Mouse (Mus musculus) limb, embryonic 13.5 days (tissue): ENCODE results near the gene Txnrd3. TPM values are rescaled to one million over a fixed set of nuclear protein-coding genes. Genes with fewer than 3 reads are reported as not detected.
A peak's percentile ranks its signal among the peaks of the same experiment; 100 is the strongest.

Experiments
- ATAC-seq: fragments of 200-750 bp; cut with Nextera tagmentation; 2 replicates; pipeline ENCODE4 v1.8.0; 2017; ENCODE audit warnings: low read depth, moderate number of reproducible peaks, moderate TSS enrichment; ENCODE audit not compliant: low FRiP score
- H3K27ac ChIP-seq: fragments of 300-500 bp; sonication (generic); 2 replicates; pipeline ENCODE4 v1.5.1; 2015; ENCODE audit warnings: inconsistent platforms, mild to moderate bottlenecking, moderate library complexity
- H3K27me3 ChIP-seq: fragments of 300-500 bp; sonication (generic); 2 replicates; pipeline ENCODE4 v1.6.1; 2015; ENCODE audit warnings: mild to moderate bottlenecking, inconsistent platforms
- H3K36me3 ChIP-seq: fragments of 300-500 bp; sonication (generic); 2 replicates; pipeline ENCODE4 v1.6.1; 2015; ENCODE audit warnings: inconsistent platforms, mild to moderate bottlenecking, moderate library complexity
- H3K4me1 ChIP-seq: fragments of 300-500 bp; sonication (generic); 2 replicates; pipeline ENCODE4 v1.6.1; 2015; ENCODE audit warnings: inconsistent platforms
- H3K4me2 ChIP-seq: fragments of 300-500 bp; sonication (generic); replicated peaks from 2 replicates; pipeline ENCODE4 v1.6.1; 2015; ENCODE audit warnings: inconsistent platforms, mild to moderate bottlenecking, moderate library complexity
- H3K4me3 ChIP-seq: fragments of 300-500 bp; sonication (generic); 2 replicates; pipeline ENCODE4 v1.5.1; 2015; ENCODE audit warnings: moderate library complexity, mild to moderate bottlenecking, inconsistent platforms
- H3K9ac ChIP-seq: fragments of 300-500 bp; sonication (generic); 2 replicates; pipeline ENCODE4 v1.6.1; 2015; ENCODE audit warnings: mild to moderate bottlenecking, inconsistent platforms
- H3K9me3 ChIP-seq: fragments of 300-500 bp; sonication (generic); 2 replicates; pipeline ENCODE4 v1.6.1; 2016; ENCODE audit warnings: inconsistent platforms
- WGBS: fragments of 180-500 bp; shearing (Covaris S2); methylation state at CpG from one replicate; pipeline ENCODE4 v1.1.7; 2015; 5-methylcytosine and 5-hydroxymethylcytosine counted together
- polyA plus RNA-seq: library from polyadenylated mRNA; unstranded; fragments of >200 nt; fragmentation: Nextera tagmentation; extraction: Ambion mirVana; gene quantifications from 2 replicates; pipeline ENCODE4 v1.2.1, GENCODE M21; 2015

The Txnrd3 gene
- polyA plus RNA-seq: 8.1 and 9.5 TPM in 2 replicates

- under 1% methylated on average over 50 of the region's 51 CpGs for WGBS
- peak; percentile 88 for ATAC-seq
- no peaks in the 10 kb centered on the region for H3K36me3 ChIP-seq
- no peaks in the 10 kb centered on the region for H3K27me3 ChIP-seq
- peak within 1 kb of the TSS; percentile 80 for H3K27ac ChIP-seq
- H3K4me2 ChIP-seq: peak within 1 kb of the TSS; percentile 77
- H3K4me1 ChIP-seq: peaks cover 4% of the 10 kb centered on the region; the same call in 1 of the 2 replicates
- H3K4me3 ChIP-seq: peak within 1 kb of the TSS; percentile 72
- H3K9ac ChIP-seq: peak within 1 kb of the TSS; percentile 70
- no peaks in the 10 kb centered on the region for H3K9me3 ChIP-seq
These were observed at the start of gene Txnrd3 for GRCm38 (mm10) chr6:89643798-89644270. Gene Txnrd3 (plus strand): TSS chr6:89643988.

- Histone ChIP-seq H3K27ac (no peak within 1 kb of the TSS), H3K4me3 (peak within 1 kb of the TSS; percentile 77), H3K4me2 (peak within 1 kb of the TSS; percentile 74), H3K27me3 (no peaks in the 10 kb centered on the region), H3K9ac (peak within 1 kb of the TSS; percentile 72), H3K9me3 (0 out of 2 replicates have a peak, but pooled peaks cover 4% of the 10 kb centered on the region), H3K4me1 (peaks cover 5% of the 10 kb centered on the region; the same call in 1 of the 2 replicates), H3K36me3 (no peaks in the 10 kb centered on the region)
- WGBS: under 1% methylated on average over 56 of the region's 56 CpGs
- ATAC-seq: peak; percentile 100
These were observed 48.6 kb upstream of the Txnrd3 start, which contains the start of gene Chchd6 for GRCm38 (mm10) chr6:89595018-89595776. Gene Chchd6 (minus strand): TSS chr6:89595652.

- Histone ChIP-seq H3K4me2 (peak overlapping the region; percentile 74), H3K9me3 (0 out of 2 replicates have a peak, but pooled peaks cover 4% of the 10 kb centered on the region), H3K9ac (no peak overlapping the region), H3K36me3 (no peaks in the 10 kb centered on the region), H3K4me1 (peaks cover 5% of the 10 kb centered on the region; the same call in 1 of the 2 replicates), H3K27ac (no peak overlapping the region), H3K27me3 (no peaks in the 10 kb centered on the region), H3K4me3 (peak overlapping the region; percentile 77)
- WGBS: 28% methylated on average over 5 of the region's 5 CpGs
- ATAC-seq: peak; percentile 60
These were observed 48.0 kb upstream of the Txnrd3 start for GRCm38 (mm10) chr6:89595777-89596146.

GRCm38 (mm10) chr6:89596510-89596909 is 47.3 kb upstream of the Txnrd3 start:
- no peaks in the 10 kb centered on the region for H3K36me3 ChIP-seq
- 0 out of 2 replicates have a peak, but pooled peaks cover 4% of the 10 kb centered on the region for H3K9me3 ChIP-seq
- no peak overlapping the region for H3K4me2 ChIP-seq
- H3K4me3 ChIP-seq: no peak overlapping the region
- no peak overlapping the region for H3K27ac ChIP-seq
- no peaks in the 10 kb centered on the region for H3K27me3 ChIP-seq
- WGBS: 84% methylated on average over 1 of the region's 1 CpGs
- H3K4me1 ChIP-seq: peaks cover 5% of the 10 kb centered on the region; the same call in 1 of the 2 replicates
- no peak overlapping the region for H3K9ac ChIP-seq
- no peak for ATAC-seq

- Histone ChIP-seq H3K4me1 (no peaks in the 10 kb centered on the region), H3K36me3 (no peaks in the 10 kb centered on the region), H3K4me3 (no peak overlapping the region), H3K27ac (no peak overlapping the region), H3K9me3 (no peaks in the 10 kb centered on the region), H3K4me2 (no peak overlapping the region), H3K9ac (no peak overlapping the region), H3K27me3 (no peaks in the 10 kb centered on the region)
- ATAC-seq: no peak
- 66% methylated on average over 3 of the region's 3 CpGs for WGBS
These were observed 37.7 kb upstream of the Txnrd3 start for GRCm38 (mm10) chr6:89606096-89606495.

GRCm38 (mm10) chr6:89607999-89608398 is 35.8 kb upstream of the Txnrd3 start:
- Histone ChIP-seq H3K27ac (no peak overlapping the region), H3K4me1 (no peaks in the 10 kb centered on the region), H3K4me2 (no peak overlapping the region), H3K9me3 (no peaks in the 10 kb centered on the region), H3K4me3 (no peak overlapping the region), H3K9ac (no peak overlapping the region), H3K36me3 (no peaks in the 10 kb centered on the region), H3K27me3 (no peaks in the 10 kb centered on the region)
- no peak for ATAC-seq
- 48% methylated on average over 4 of the region's 4 CpGs for WGBS

GRCm38 (mm10) chr6:89613336-89614106 is 30.3 kb upstream of the Txnrd3 start:
- Histone ChIP-seq H3K9me3 (no peaks in the 10 kb centered on the region), H3K4me1 (peaks cover 28% of the 10 kb centered on the region), H3K36me3 (no peaks in the 10 kb centered on the region), H3K27ac (peak overlapping the region; percentile 29; the same call in 1 of the 2 replicates), H3K9ac (no peak overlapping the region), H3K4me2 (0 out of 2 replicates have a peak overlapping the region, but pooled peaks have one; percentile 2), H3K27me3 (no peaks in the 10 kb centered on the region), H3K4me3 (no peak overlapping the region)
- 43% methylated on average over 15 of the region's 15 CpGs for WGBS
- ATAC-seq: no peak

GRCm38 (mm10) chr6:89614107-89614471 is 29.7 kb upstream of the Txnrd3 start:
- WGBS: 11% methylated on average over 2 of the region's 2 CpGs
- Histone ChIP-seq H3K27me3 (no peaks in the 10 kb centered on the region), H3K4me1 (peaks cover 28% of the 10 kb centered on the region), H3K9me3 (no peaks in the 10 kb centered on the region), H3K4me2 (no peak overlapping the region), H3K9ac (no peak overlapping the region), H3K27ac (peak overlapping the region; percentile 29; the same call in 1 of the 2 replicates), H3K4me3 (no peak overlapping the region), H3K36me3 (no peaks in the 10 kb centered on the region)
- ATAC-seq: no peak

GRCm38 (mm10) chr6:89614596-89615372 is 29.0 kb upstream of the Txnrd3 start:
- H3K4me3 ChIP-seq: no peak overlapping the region
- H3K36me3 ChIP-seq: no peaks in the 10 kb centered on the region
- no peak for ATAC-seq
- H3K4me2 ChIP-seq: no peak overlapping the region
- H3K27ac ChIP-seq: no peak overlapping the region
- no peak overlapping the region for H3K9ac ChIP-seq
- peaks cover 28% of the 10 kb centered on the region for H3K4me1 ChIP-seq
- no peaks in the 10 kb centered on the region for H3K27me3 ChIP-seq
- 49% methylated on average over 7 of the region's 7 CpGs for WGBS
- H3K9me3 ChIP-seq: no peaks in the 10 kb centered on the region

- 46% methylated on average over 7 of the region's 7 CpGs for WGBS
- peaks cover 28% of the 10 kb centered on the region for H3K4me1 ChIP-seq
- no peaks in the 10 kb centered on the region for H3K27me3 ChIP-seq
- H3K9me3 ChIP-seq: no peaks in the 10 kb centered on the region
- H3K4me2 ChIP-seq: no peak overlapping the region
- no peak for ATAC-seq
- H3K4me3 ChIP-seq: no peak overlapping the region
- H3K27ac ChIP-seq: no peak overlapping the region
- H3K9ac ChIP-seq: no peak overlapping the region
- H3K36me3 ChIP-seq: no peaks in the 10 kb centered on the region
These were observed 28.4 kb upstream of the Txnrd3 start for GRCm38 (mm10) chr6:89615373-89615755.

- H3K4me2 ChIP-seq: no peak overlapping the region
- H3K4me3 ChIP-seq: no peak overlapping the region
- H3K4me1 ChIP-seq: no peaks in the 10 kb centered on the region
- no peak overlapping the region for H3K9ac ChIP-seq
- no peaks in the 10 kb centered on the region for H3K27me3 ChIP-seq
- no peaks in the 10 kb centered on the region for H3K9me3 ChIP-seq
- 83% methylated on average over 3 of the region's 3 CpGs for WGBS
- ATAC-seq: no peak
- H3K36me3 ChIP-seq: no peaks in the 10 kb centered on the region
- no peak overlapping the region for H3K27ac ChIP-seq
These were observed 21.1 kb upstream of the Txnrd3 start for GRCm38 (mm10) chr6:89622647-89623046.
